Mouse (Mus musculus) heart, embryonic 12.5 days (tissue): Measurements from ENCODE around the gene Fbxl3. TPM values are rescaled to one million over a fixed set of nuclear protein-coding genes. Genes with fewer than 3 reads are reported as not detected.

Experiments
- polyA plus RNA-seq: library from polyadenylated mRNA; unstranded; fragments of >200 nt; fragmentation: Nextera tagmentation; extraction: Ambion mirVana; gene quantifications from 2 replicates; pipeline ENCODE4 v1.2.1, GENCODE M21; 2016

Fbxl3 gene
- polyA plus RNA-seq, 1 experiment from 2014 or later = 26.5 TPM

Other genes starting within 250 kb of the Fbxl3 start
- gene Kctd12, start 116.9 kb downstream of the Fbxl3 start, polyA plus RNA-seq = 4.8 and 5.4 TPM in 2 replicates
- not detected in 2 replicates for gene Acod1, start 52.6 kb downstream of the Fbxl3 start, polyA plus RNA-seq
- 31.0 TPM in 2 replicates for gene Cln5, start 29.4 kb downstream of the Fbxl3 start, polyA plus RNA-seq
- 14.6 and 16.0 TPM in 2 replicates for gene Mycbp2, start 247.2 kb upstream of the Fbxl3 start, polyA plus RNA-seq